Mouse (Mus musculus): ENCODE data around the gene Fyn.

DNA sequence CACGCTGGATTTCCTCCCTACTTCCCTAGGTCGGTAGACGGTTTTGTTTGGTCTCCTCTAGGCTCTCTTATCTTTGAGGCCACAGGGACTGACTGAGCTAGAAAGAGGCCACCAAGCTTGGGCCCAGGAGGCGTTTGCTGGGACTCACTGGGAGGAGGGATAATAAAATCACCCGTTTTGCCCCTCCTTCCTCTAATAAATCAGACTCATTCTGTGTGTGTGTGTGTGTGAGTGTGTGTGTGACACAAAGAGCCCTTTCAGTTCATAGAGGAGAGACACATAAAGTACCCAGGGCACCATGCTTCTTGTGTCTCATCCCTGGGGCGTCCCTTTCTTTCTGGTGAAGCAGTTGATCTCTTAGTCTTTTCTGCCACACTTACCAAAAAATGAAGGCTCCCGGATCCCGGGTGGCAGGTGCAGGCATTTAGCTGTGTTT lies 2.1 kb downstream of the Fyn start:
- TF ChIP-seq CTCF (IDR thresholded peaks at IDR 0.05; ENCODE audit: borderline replicate concordance, control insufficient read depth, extremely low read depth, insufficient read depth, low read length, poor library complexity): no peak
- TF ChIP-seq POLR2A (IDR thresholded peaks at IDR 0.05; ENCODE audit: control insufficient read depth, extremely low read depth, insufficient read depth, low read length, poor library complexity): no peak
